Mouse (Mus musculus) C2C12 (cell line): ENCODE measurements around the gene Gm17571.

ENCODE experiments used
- CTCF ChIP-seq: IDR thresholded peaks from one replicate; pipeline ENCODE4 v1.5.1; 2011; ENCODE audit not compliant: control insufficient read depth, insufficient read depth, insufficient read length
- USF1 ChIP-seq: IDR thresholded peaks from one replicate; pipeline ENCODE4 v1.6.1; 2011; ENCODE audit warnings: low read depth, mild to moderate bottlenecking, control low read depth, moderate library complexity

DNA sequence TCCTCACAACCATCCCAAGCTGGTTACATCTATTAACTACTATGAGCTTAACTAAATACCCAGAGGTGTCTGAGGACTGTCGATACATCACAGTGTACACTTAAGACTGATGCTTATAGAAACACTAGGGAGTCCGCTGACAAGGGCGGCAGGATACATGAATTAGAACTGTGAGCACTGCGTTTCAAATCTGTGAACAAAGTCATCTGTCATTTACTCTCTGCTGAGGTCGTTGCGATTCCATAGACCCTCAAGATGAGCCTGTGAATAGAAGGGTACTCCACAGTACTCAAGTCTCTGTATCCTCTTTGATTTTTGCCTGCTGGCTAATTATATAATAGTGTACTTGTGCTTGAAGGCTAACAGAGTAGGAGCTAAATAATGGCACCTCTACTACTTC is 5.6 kb downstream of the Gm17571 start:
- TF ChIP-seq CTCF (no peak), USF1 (no peak)
